Mouse (Mus musculus) testis, adult 2 months (tissue): ENCODE measurements around the gene Aqp12. TPM values are rescaled to one million over a fixed set of nuclear protein-coding genes. Genes with fewer than 3 reads are reported as not detected.

Experiments used
- H3K27ac ChIP-seq: fragments of 200-500 bp; 2 replicates; pipeline ENCODE4 v1.5.1; 2012; ENCODE audit warnings: low read depth, low read length; ENCODE audit not compliant: control insufficient read depth, insufficient read depth
- H3K27me3 ChIP-seq: fragments of 200-500 bp; 2 replicates; pipeline ENCODE4 v1.6.1; 2012; ENCODE audit warnings: mild to moderate bottlenecking, low read length, moderate library complexity; ENCODE audit not compliant: control insufficient read depth, insufficient read depth
- H3K36me3 ChIP-seq: fragments of 200-500 bp; 2 replicates; pipeline ENCODE4 v1.6.1; 2012; ENCODE audit warnings: mild to moderate bottlenecking, low read length; ENCODE audit not compliant: control insufficient read depth, insufficient read depth
- H3K4me1 ChIP-seq: fragments of 200-500 bp; 2 replicates; pipeline ENCODE4 v1.6.1; 2012; ENCODE audit warnings: low read length; ENCODE audit not compliant: control insufficient read depth, insufficient read depth
- H3K4me3 ChIP-seq: fragments of 200-500 bp; 2 replicates; pipeline ENCODE4 v1.5.1; 2012; ENCODE audit warnings: low read depth, mild to moderate bottlenecking, low read length, moderate library complexity, mixed read lengths; ENCODE audit not compliant: control insufficient read depth
- CTCF ChIP-seq: fragments of 200-500 bp; IDR thresholded peaks from 2 replicates; pipeline ENCODE4 v1.5.1; 2012; ENCODE audit warnings: low read depth, mild to moderate bottlenecking, inconsistent platforms, low read length, moderate library complexity; ENCODE audit not compliant: control insufficient read depth, insufficient read depth, insufficient replicate concordance
- POLR2A ChIP-seq: fragments of 200-500 bp; IDR thresholded peaks from 2 replicates; pipeline ENCODE4 v1.6.1; 2012; ENCODE audit warnings: low read depth, mild to moderate bottlenecking, inconsistent platforms, low read length, moderate library complexity; ENCODE audit not compliant: control insufficient read depth
- polyA plus RNA-seq: library from polyadenylated mRNA; depleted of rRNA; stranded (reverse); fragments of >200 nt; gene quantifications from 2 replicates; pipeline ENCODE4 v1.2.3, GENCODE M21; 2012; rRNA removed

The Aqp12 gene
- polyA plus RNA-seq, 1 experiment = 0.59 TPM

DNA sequence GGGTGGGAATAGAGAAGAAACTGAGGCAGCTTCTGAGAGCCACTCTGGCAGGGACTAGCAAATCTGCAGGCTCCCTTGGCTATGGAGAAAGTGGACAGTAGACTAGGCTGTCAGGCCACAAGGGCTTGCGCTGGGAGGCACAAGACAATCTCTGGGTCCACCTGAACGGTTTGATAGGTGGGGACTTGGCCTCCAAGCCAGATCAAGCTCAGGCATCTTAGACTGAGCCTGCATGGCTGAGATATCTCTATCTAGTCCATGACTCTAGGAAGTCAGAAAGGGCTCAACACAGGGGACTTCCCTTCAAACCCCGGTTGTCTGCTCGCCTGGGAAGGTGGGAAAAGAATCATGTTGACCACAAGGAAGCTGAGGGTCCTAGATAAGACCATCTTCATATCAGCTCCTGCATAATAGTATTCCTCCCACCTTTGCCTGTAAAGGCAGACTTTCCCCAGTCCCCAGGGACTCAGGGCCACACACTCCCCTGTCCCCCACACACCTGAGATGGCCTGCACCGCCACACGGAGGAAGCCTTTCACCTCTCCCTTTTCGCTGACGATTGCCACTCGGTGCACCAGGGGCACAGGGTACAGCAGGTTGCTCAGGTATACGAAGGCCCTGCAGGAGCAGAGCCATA lies 40.1 kb downstream of the Aqp12 start:
- Histone ChIP-seq H3K27me3 (no peaks in the 10 kb centered on the region), H3K4me3 (no peak overlapping the region), H3K27ac (no peak overlapping the region), H3K36me3 (no peaks in the 10 kb centered on the region), H3K4me1 (no peaks in the 10 kb centered on the region)
- TF ChIP-seq CTCF (no peak), POLR2A (no peak)

DNA sequence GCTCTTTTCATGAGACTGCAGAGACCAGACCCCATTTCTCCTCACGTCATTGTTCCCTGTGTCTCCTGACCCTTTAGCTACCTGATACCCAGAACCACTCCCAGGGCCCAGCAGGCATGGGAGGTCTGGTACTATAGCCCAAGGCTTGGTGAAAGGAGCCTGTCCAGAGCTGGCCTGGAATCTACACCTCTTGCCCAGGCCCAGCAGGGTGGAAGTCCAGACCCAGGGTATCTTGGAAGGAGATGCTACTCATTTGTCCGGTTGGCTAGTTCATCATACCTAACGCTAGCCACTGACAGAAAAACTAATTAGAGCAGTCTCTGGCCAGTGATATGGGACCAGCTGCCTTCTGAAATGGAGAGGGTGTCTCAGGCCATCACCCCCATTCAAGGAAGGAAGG lies 43.9 kb downstream of the Aqp12 start:
- no peak overlapping the region for H3K4me3 ChIP-seq
- H3K27me3 ChIP-seq = no peaks in the 10 kb centered on the region
- no peak overlapping the region for H3K27ac ChIP-seq
- H3K4me1 ChIP-seq = no peaks in the 10 kb centered on the region
- H3K36me3 ChIP-seq = no peaks in the 10 kb centered on the region
- TF ChIP-seq POLR2A = no peak

DNA sequence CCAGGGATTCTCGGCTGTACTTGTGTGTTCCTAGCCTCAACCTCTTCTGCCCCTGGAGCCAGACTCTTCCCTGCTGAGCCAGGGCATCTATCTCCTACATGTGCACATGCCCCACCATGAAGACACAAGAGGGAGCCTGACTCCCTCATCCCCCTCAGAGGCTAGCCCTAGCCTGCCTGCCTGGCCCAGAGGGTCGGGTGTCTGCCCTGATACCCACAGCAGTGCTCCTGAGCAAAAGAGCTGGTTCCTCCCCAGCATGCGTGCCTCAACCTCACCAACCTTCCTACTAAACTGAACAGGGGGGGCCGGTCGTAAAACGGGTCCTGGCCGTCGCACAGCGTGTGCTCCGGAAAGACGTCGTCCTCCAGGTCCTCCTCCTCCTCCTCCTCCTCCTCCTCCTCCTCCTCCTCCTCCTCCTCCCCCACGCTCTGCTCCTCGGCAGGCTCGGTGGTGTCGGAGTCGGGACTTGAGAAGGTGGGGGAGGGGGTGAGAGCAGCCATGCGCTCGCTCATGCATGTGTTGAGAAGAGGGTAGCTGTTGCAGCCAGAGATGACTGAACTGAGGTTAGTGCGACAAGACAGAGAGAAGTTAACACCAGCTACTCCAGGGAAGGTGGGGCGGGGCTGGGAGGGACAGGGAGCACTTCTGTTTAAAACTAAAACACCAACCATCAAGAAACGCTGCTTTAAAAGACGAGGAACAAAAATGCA lies 45.1 kb downstream of the Aqp12 start:
- Histone ChIP-seq H3K4me1 (no peaks in the 10 kb centered on the region), H3K4me3 (no peak overlapping the region), H3K27ac (no peak overlapping the region), H3K27me3 (no peaks in the 10 kb centered on the region), H3K36me3 (no peaks in the 10 kb centered on the region)
- TF ChIP-seq CTCF (no peak), POLR2A (no peak)

Other genes with a start within 250 kb of the Aqp12 start
- gene Gpc1, start 174.7 kb upstream of the Aqp12 start, polyA plus RNA-seq = 1.9 and 2.8 TPM in 2 replicates
- gene Ankmy1, start 103.4 kb upstream of the Aqp12 start, polyA plus RNA-seq = 50.5 and 53.4 TPM in 2 replicates
- gene Dusp28, start 99.4 kb upstream of the Aqp12 start, polyA plus RNA-seq = 5.7 TPM in 2 replicates
- gene Rnpepl1, start 95.6 kb upstream of the Aqp12 start, polyA plus RNA-seq = 88.8 and 99.3 TPM in 2 replicates
- 31.9 and 32.5 TPM in 2 replicates for gene Capn10, start 72.0 kb upstream of the Aqp12 start, polyA plus RNA-seq
- gene Gpr35, start 55.5 kb upstream of the Aqp12 start, polyA plus RNA-seq = 0.70 and 0.88 TPM in 2 replicates
- 11.4 and 12.4 TPM in 2 replicates for gene Kif1a, start 95.6 kb downstream of the Aqp12 start, polyA plus RNA-seq
- gene Agxt, start 128.9 kb downstream of the Aqp12 start, polyA plus RNA-seq = not detected in 2 replicates
- 0.11 TPM in 1 of 2 replicates, not detected in the other for gene 2310007B03Rik, start 154.6 kb downstream of the Aqp12 start, polyA plus RNA-seq
- gene Crocc2, start 162.4 kb downstream of the Aqp12 start, polyA plus RNA-seq = 0.06 and 0.08 TPM in 2 replicates
- 4.5 and 4.8 TPM in 2 replicates for gene Sned1, start 229.5 kb downstream of the Aqp12 start, polyA plus RNA-seq